Mouse (Mus musculus) embryonic stem cell, embryonic (primary cell): ENCODE measurements at regions not wholly inside any gene's neighbourhood (a gene's known extent, or its start where the extent isn't known, plus 50 kb on each side); places are given as distances from the start of the nearest gene placed in this dataset.

Experiments
- CTCF ChIA-PET, 4 experiments: fragments of 300-600 bp in 2 of 4; fragments of 350-600 bp in 2 of 4; sonication (Branson Sonifier 250); formaldehyde crosslinking; loops; one replicate each; lab custom pipeline; 2022; ENCODE audit warnings: inconsistent platforms in 2 of 4; lab: Charles Lee
- POLR2A ChIA-PET, 4 experiments: fragments of 300-600 bp in 2 of 4; fragments of 350-600 bp in 2 of 4; sonication (Branson Sonifier 250); formaldehyde crosslinking; loops; one replicate each; lab custom pipeline; 2022; ENCODE audit warnings: antibody characterized with exemption in 4 of 4, inconsistent platforms in 1 of 4; lab: Charles Lee

GRCm38 (mm10) chr13:97631872-97632402 lies 128.5 kb downstream of the Gm10260 start:
- POLR2A ChIA-PET: no interaction called here
- CTCF ChIA-PET: interaction anchor here in 1 of 4 experiments (0.6 kb wide), 1 partner anchor 17 kb away, joined by 4 read pairs; no protein-coding TSS in a partner anchor

GRCm38 (mm10) chr13:97630921-97631320 lies 129.5 kb downstream of the Gm10260 start:
- CTCF ChIA-PET: no interaction called here
- POLR2A ChIA-PET: interaction anchor here in 1 of 4 experiments (0.6 kb wide), 1 partner anchor 317 kb away, joined by 3 read pairs; no protein-coding TSS in a partner anchor

- ChIA-PET CTCF (no interaction called here), POLR2A (no interaction called here)
Observed at GRCm38 (mm10) chr13:97628608-97629007, 131.8 kb downstream of the Gm10260 start.

GRCm38 (mm10) chr13:97627247-97627646 lies 133.2 kb downstream of the Gm10260 start:
- ChIA-PET CTCF (interaction anchor here in 1 of 4 experiments (0.5 kb wide), 1 partner anchor 18 kb away, joined by 6 read pairs; no protein-coding TSS in a partner anchor), POLR2A (interaction anchor here in 1 of 4 experiments (1.1 to 2.6 kb wide), 3 partner anchors 10 to 188 kb away, joined by 3 to 12 read pairs (median 3); no protein-coding TSS in a partner anchor)

DNA sequence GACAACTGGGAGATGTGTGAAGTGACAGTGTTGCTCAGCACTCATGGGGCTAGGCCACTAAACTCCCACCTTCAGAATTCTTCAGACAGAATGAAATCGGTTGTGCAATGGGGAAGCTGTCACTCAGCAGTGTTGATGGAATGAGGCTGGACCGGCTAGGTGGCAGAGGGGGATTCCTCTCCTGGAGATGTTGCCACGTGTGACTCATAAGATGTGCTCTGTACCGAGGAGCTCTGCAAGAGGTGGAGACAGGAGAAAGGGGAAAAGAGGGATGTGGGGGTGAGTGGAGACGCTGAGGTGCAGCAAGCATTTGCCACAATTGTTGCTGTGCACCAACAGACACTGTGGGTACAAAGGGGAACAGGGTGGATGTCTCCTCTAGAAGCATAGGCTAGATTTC lies 133.6 kb downstream of the Gm10260 start:
- POLR2A ChIA-PET: interaction anchor here in 2 of 4 experiments (0.5 to 2.6 kb wide), 2 partner anchors 10 to 1012 kb away, joined by 3 to 12 read pairs; no protein-coding TSS in a partner anchor

GRCm38 (mm10) chr13:97626116-97626515 lies 134.3 kb downstream of the Gm10260 start:
- POLR2A ChIA-PET: interaction anchor here in 2 of 4 experiments (1.3 to 2.6 kb wide), 2 partner anchors 9 to 142 kb away, joined by 3 to 12 read pairs; no protein-coding TSS in a partner anchor
- CTCF ChIA-PET: interaction anchor here in 1 of 4 experiments (0.7 kb wide), 1 partner anchor 194 kb away, joined by 4 read pairs; no protein-coding TSS in a partner anchor

More for the DNA sequence above, 133.6 kb downstream of the Gm10260 start:
- CTCF ChIA-PET: no interaction called here

GRCm38 (mm10) chr13:97625391-97625790 lies 135.0 kb downstream of the Gm10260 start:
- CTCF ChIA-PET: no interaction called here
- POLR2A ChIA-PET: interaction anchor here in 3 of 4 experiments (0.7 to 2.6 kb wide), 4 partner anchors 8 to 141 kb away, joined by 3 to 18 read pairs (median 10); no protein-coding TSS in a partner anchor

DNA sequence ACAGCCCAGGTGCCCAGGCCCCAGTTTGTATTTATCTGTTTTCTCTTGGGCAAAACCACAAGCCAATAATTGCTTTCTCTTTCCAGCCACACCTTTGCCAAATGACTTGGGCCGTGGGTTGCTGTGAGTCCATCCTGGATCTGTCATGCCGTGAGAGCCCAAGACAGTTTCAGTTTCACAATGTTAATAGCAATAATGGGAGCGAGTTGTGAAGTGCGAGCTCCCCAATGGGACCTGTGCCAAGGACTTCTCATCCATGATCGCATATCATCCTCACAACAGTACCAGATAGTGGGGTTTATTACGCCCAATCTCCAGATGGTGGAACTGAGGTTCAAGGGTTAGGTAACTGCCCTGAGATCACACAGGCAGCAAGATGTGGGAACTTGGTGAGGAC lies 142.2 kb downstream of the Gm10260 start:
- ChIA-PET POLR2A (interaction anchor here in 2 of 4 experiments (0.5 to 3.3 kb wide), 5 partner anchors 8 to 209 kb away, joined by 3 to 12 read pairs (median 3); no protein-coding TSS in a partner anchor), CTCF (no interaction called here)

DNA sequence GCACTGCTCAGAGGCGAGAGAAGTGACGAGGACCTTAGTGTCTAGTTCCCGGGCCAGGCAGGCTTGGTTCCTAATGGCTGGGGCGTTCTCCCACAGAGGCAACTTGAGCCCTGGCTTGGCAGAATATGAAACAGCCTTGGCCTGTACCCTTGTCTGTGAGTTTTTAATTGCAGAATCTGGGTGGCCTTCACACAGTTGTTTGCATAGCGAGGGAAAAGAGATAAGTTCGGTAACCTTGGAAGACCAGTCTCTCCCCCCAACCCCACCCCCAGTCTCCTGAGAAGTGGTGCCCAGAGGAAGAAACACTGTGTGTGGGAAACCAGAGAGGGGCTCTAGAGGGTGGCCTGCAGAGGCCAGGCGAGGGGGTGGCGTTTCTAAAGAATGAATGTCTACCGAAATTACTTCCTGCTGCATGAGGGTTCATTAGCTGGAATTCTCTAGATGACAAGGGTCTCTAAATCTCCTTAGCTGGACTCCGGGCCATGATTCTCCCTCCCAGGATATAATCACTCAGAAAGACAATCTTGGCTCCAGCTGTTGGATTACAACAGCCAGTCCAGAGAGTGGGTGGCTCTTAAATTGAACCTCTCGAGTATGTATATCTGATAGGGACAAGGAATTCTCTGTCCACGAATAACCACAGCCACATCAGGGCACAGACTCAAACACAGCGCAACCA lies 142.8 kb downstream of the Gm10260 start:
- ChIA-PET POLR2A (interaction anchor here in 3 of 4 experiments (0.5 to 3.3 kb wide), 9 partner anchors 9 to 297 kb away, joined by 3 to 12 read pairs (median 3); no protein-coding TSS in a partner anchor), CTCF (interaction anchor here in 1 of 4 experiments (1.2 kb wide), 1 partner anchor 13 kb away, joined by 3 read pairs; no protein-coding TSS in a partner anchor)

GRCm38 (mm10) chr13:97616919-97617318 lies 143.5 kb downstream of the Gm10260 start:
- ChIA-PET CTCF (interaction anchor here in 2 of 4 experiments (0.7 to 1.2 kb wide), 2 partner anchors 12 to 45 kb away, joined by 3 to 4 read pairs; no protein-coding TSS in a partner anchor), POLR2A (interaction anchor here in 3 of 4 experiments (0.7 to 3.3 kb wide), 8 partner anchors 9 to 1744 kb away, joined by 3 to 12 read pairs (median 3); no protein-coding TSS in a partner anchor)

GRCm38 (mm10) chr13:97607221-97607723 lies 153.2 kb downstream of the Gm10260 start:
- ChIA-PET POLR2A (interaction anchor here (0.6 to 11.0 kb wide), 18 partner anchors 11 to 332 kb away, joined by 3 to 90 read pairs (median 3); no protein-coding TSS in a partner anchor), CTCF (interaction anchor here (0.6 to 2.4 kb wide), 20 partner anchors 10 to 373 kb away, joined by 3 to 14 read pairs (median 4); partner anchors contain the start of gene Enc1 (in 2 of the 4))

GRCm38 (mm10) chr13:97604451-97604850 lies 156.0 kb downstream of the Gm10260 start:
- ChIA-PET CTCF (interaction anchor here in 3 of 4 experiments (0.5 to 1.6 kb wide), 4 partner anchors 13 to 1626 kb away, joined by 3 to 5 read pairs (median 4); no protein-coding TSS in a partner anchor), POLR2A (interaction anchor here (0.6 to 11.0 kb wide), 13 partner anchors 10 to 216 kb away, joined by 3 to 90 read pairs (median 5); no protein-coding TSS in a partner anchor)

- ChIA-PET CTCF (interaction anchor here in 2 of 4 experiments (1.0 to 1.1 kb wide), 2 partner anchors 77 to 338 kb away, joined by 4 to 7 read pairs; no protein-coding TSS in a partner anchor), POLR2A (interaction anchor here (0.6 to 11.0 kb wide), 30 partner anchors 11 to 933 kb away, joined by 3 to 90 read pairs (median 3); partner anchors contain the start of genes Enc1 (in 2 of the 4) and Hexb (in 1 of the 4))
Observed at GRCm38 (mm10) chr13:97601135-97601730, 159.2 kb downstream of the Gm10260 start.

GRCm38 (mm10) chr13:97600136-97600535 lies 160.3 kb downstream of the Gm10260 start:
- ChIA-PET POLR2A (interaction anchor here in 3 of 4 experiments (0.7 to 11.0 kb wide), 12 partner anchors 10 to 402 kb away, joined by 3 to 90 read pairs (median 4); partner anchors contain the start of genes Enc1 (in 1 of the 3) and Hexb (in 1 of the 3)), CTCF (interaction anchor here in 1 of 4 experiments (0.7 kb wide), 1 partner anchor 13 kb away, joined by 4 read pairs; no protein-coding TSS in a partner anchor)

- ChIA-PET POLR2A (interaction anchor here in 2 of 4 experiments (1.3 to 11.0 kb wide), 3 partner anchors 9 to 358 kb away, joined by 3 to 90 read pairs (median 3); partner anchors contain the start of gene Enc1 (in 1 of the 2)), CTCF (no interaction called here)
Observed at GRCm38 (mm10) chr13:97598507-97599431, 161.7 kb downstream of the Gm10260 start.

DNA sequence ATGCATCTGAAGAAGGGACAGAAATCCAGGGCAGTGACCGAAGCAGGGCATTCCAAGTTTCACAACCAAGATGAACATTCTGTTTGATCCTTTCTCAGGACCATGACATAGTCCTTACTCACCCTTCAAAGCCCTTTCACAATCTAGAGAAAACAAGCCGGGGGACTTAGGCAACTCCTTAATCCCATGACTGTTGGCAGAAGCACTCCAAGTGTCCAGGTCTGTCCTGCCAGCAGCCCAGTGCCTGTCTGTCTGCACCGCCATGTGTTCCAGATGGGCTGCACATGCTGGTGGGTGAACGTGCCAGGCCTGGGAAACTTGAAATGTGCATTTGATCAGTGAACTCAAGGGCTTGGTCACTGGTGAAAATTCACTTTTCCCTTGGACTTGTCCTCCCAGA lies 165.6 kb downstream of the Gm10260 start:
- ChIA-PET CTCF (no interaction called here), POLR2A (interaction anchor here in 1 of 4 experiments (1.9 kb wide), 1 partner anchor 10 kb away, joined by 5 read pairs; no protein-coding TSS in a partner anchor)
